Mouse (Mus musculus) thymus, postnatal 10 days (tissue): ENCODE data around the gene Cpt1a.

ENCODE experiments used
- DNase-seq, 2 experiments: peaks; one replicate each; pipeline ENCODE4 v3.0.0; 2021; ENCODE audit warnings: low spot score in 2 of 2

The Cpt1a gene

GRCm38 (mm10) chr19:3324931-3325711 lies 3.0 kb downstream of the Cpt1a start:
- DNase-seq, result peak; percentile 91 to 94

GRCm38 (mm10) chr19:3325771-3326478 lies 3.8 kb downstream of the Cpt1a start:
- no peak for DNase-seq

GRCm38 (mm10) chr19:3326479-3327047 lies 4.4 kb downstream of the Cpt1a start:
- DNase-seq, result no peak

- DNase-seq, result no peak
Observed at GRCm38 (mm10) chr19:3333247-3333646, 11.1 kb downstream of the Cpt1a start.

GRCm38 (mm10) chr19:3333694-3334515 lies 11.8 kb downstream of the Cpt1a start:
- no peak for DNase-seq

GRCm38 (mm10) chr19:3334550-3334949 lies 12.4 kb downstream of the Cpt1a start:
- DNase-seq, result no peak

GRCm38 (mm10) chr19:3335917-3336316 lies 13.8 kb downstream of the Cpt1a start:
- DNase-seq, result no peak

- DNase-seq, result no peak
Observed at GRCm38 (mm10) chr19:3336485-3337255, 14.5 kb downstream of the Cpt1a start.

- DNase-seq, result no peak
Observed at GRCm38 (mm10) chr19:3339187-3339586, 17.1 kb downstream of the Cpt1a start.

- no peak for DNase-seq
Observed at GRCm38 (mm10) chr19:3341021-3341420, 18.9 kb downstream of the Cpt1a start.

- no peak for DNase-seq
Observed at GRCm38 (mm10) chr19:3343929-3344328, 21.8 kb downstream of the Cpt1a start.

GRCm38 (mm10) chr19:3344636-3345544 lies 22.8 kb downstream of the Cpt1a start:
- DNase-seq, result no peak

GRCm38 (mm10) chr19:3347784-3348183 lies 25.6 kb downstream of the Cpt1a start:
- DNase-seq, result no peak

- DNase-seq, result no peak
Observed at GRCm38 (mm10) chr19:3353415-3354111, 31.4 kb downstream of the Cpt1a start.

- no peak for DNase-seq
Observed at GRCm38 (mm10) chr19:3355096-3355495, 33.0 kb downstream of the Cpt1a start.

- no peak for DNase-seq
Observed at GRCm38 (mm10) chr19:3356516-3356915, 34.4 kb downstream of the Cpt1a start.

- DNase-seq, result no peak
Observed at GRCm38 (mm10) chr19:3357620-3358019, 35.5 kb downstream of the Cpt1a start.

- no peak for DNase-seq
Observed at GRCm38 (mm10) chr19:3359841-3360588, 37.9 kb downstream of the Cpt1a start.

- no peak for DNase-seq
Observed at GRCm38 (mm10) chr19:3363510-3363909, 41.4 kb downstream of the Cpt1a start.
